Mouse (Mus musculus) liver, embryonic 14.5 days (tissue): ENCODE results near the gene Plekha7.

Experiments
- CTCF ChIP-seq: IDR thresholded peaks from 2 replicates; pipeline ENCODE4 v1.5.1; 2016; ENCODE audit warnings: antibody characterized with exemption, low read depth, control low read depth
- EP300 ChIP-seq: IDR thresholded peaks from 2 replicates; pipeline ENCODE4 v1.6.1; 2016; ENCODE audit warnings: antibody characterized with exemption, low read depth

DNA sequence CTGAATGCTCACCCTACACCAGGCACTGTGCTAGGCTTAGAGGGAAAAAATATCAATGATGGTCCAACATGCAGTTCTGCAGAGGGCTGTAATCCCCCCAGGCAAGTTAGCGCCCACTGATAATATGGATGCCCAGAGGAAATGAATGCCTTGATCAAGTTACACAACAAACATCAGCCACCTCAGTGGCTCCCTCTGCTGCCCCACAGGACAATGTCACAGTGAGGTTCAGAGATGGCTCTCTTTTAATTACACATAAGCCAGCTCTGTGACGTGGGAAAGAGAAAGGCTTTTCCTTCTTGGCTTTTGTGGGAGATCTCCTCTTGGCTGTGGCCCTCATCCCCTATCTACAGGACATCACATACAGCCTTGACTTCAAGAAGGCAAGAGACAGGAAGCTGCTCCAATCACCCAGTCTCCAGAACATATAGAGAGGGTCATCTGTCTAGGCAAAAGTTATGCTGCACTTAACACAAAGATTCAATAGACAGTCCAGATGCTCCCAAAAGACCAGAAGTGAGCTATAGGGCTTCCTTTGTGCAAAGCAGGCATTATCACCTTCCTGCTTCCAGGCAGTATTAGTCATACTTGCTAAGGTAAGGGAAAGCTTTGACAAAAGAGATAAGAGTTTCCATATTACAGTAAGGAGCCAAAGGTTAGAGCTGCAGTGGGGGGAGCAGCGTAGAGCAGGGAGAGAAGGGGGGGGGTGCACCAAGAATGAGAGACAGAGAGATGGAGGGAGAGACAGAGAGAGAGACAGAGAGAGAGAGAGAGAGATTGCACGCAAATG is 47.2 kb downstream of the Plekha7 start:
- TF ChIP-seq CTCF (peak; percentile 51), EP300 (no peak)
